Mouse (Mus musculus) liver, postnatal 0 days (tissue): ENCODE results near the gene Gm7544.

Experiments
- CTCF ChIP-seq: sonication (generic); IDR thresholded peaks from 2 replicates; pipeline ENCODE4 v1.5.1; 2016; ENCODE audit warnings: antibody characterized with exemption, low read depth
- EP300 ChIP-seq: IDR thresholded peaks from 2 replicates; pipeline ENCODE4 v1.6.1; 2016; ENCODE audit warnings: antibody characterized with exemption, low read depth, mild to moderate bottlenecking

DNA sequence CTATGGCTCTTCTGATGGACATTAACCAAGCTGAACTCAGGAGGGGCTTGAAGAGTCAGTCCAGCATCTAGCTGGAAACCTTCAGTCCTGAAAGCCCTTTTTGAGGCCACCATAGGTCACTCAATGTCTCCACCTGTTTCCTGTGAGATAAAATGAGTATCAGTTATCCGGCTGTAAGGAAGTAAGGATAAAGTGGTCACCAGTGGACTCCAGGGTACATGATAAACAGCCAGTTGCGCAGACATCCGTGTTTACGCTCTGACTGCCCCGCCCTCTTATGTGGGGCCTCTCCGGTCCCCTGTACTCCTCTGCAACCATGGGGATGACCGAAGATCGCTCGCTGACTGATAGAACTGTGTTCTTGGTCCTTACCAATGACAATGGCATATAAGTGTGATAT, 18.5 kb upstream of the Gm7544 start:
- TF ChIP-seq CTCF (no peak), EP300 (peak; percentile 62)
